Mouse (Mus musculus) thymus, postnatal 4 days (tissue): Measurements from ENCODE around the gene Zmym4.

ENCODE experiments used
- DNase-seq: peaks from one replicate; pipeline ENCODE4 v3.0.0; 2021

Gene Zmym4

GRCm38 (mm10) chr4:126813212-126813611 is 154.7 kb downstream of the Zmym4 start:
- no peak for DNase-seq
